Mouse (Mus musculus) kidney, adult 2 months (tissue): Measurements from ENCODE around the gene Lims1.

Source experiments
- CTCF ChIP-seq: fragments of 200-500 bp; conservative IDR thresholded peaks from 2 replicates; pipeline ENCODE4 v1.5.1; 2011; ENCODE audit warnings: low read depth, mild to moderate bottlenecking, control low read depth, low read length, moderate library complexity, mixed read lengths; ENCODE audit not compliant: insufficient read depth, insufficient read length
- POLR2A ChIP-seq: fragments of 200-500 bp; IDR thresholded peaks from one replicate; pipeline ENCODE4 v1.6.1; 2011; ENCODE audit warnings: low read depth, low read length, control low read depth

DNA sequence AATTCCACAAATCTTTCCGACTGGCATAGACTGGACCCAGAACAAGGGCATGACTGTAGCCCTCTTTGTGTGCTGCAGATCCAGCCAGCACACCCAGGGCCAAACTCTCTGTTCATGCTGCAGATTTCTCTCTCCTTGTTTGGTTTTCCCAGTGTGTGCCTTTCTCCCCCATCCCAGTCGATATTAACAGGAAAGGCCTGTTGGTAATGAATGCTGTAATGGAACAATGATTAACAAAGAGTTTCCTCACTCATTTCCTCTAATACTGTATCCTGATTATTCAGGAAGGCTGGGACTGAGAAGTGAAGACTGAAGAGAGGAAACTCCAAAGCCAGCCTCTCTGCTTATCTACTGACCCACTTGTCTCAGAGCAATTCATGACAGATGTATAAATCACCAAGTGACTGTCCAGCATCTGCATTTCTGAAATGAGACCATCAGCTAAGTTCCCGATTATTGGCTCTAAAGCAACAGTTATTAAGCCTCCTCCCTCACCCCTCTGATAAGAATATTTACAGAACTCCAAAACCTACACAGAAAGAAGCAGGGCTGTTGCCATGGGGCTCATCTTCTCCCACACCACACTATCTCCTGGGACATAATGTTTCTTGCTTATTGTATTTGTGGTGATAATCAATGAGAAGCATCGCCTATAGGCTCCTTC, 82.2 kb downstream of the Lims1 start:
- no peak for TF ChIP-seq CTCF
- TF ChIP-seq POLR2A = no peak
